Mouse (Mus musculus) heart, postnatal 0 days (tissue): ENCODE data around the gene Urah. TPM values are rescaled to one million over a fixed set of nuclear protein-coding genes. Genes with fewer than 3 reads are reported as not detected.

Source experiments
- ATAC-seq: fragments of 200-750 bp; cut with Nextera tagmentation; 2 replicates; pipeline ENCODE4 v1.8.0; 2017; ENCODE audit warnings: low read depth, moderate number of reproducible peaks, moderate library complexity; ENCODE audit not compliant: insufficient read depth
- DNase-seq: peaks from one replicate; pipeline ENCODE4 v3.0.0-alpha.2; 2016; ENCODE audit warnings: low spot score
- H3K27ac ChIP-seq: fragments of 300-500 bp; sonication (generic); 2 replicates; pipeline ENCODE4 v1.5.1; 2014; ENCODE audit warnings: low read depth, mild to moderate bottlenecking
- H3K27me3 ChIP-seq: fragments of 300-500 bp; sonication (generic); 2 replicates; pipeline ENCODE4 v1.6.1; 2014; ENCODE audit warnings: low read length, mixed read lengths; ENCODE audit not compliant: control insufficient read depth, insufficient read depth
- H3K36me3 ChIP-seq: fragments of 300-500 bp; sonication (generic); replicated peaks from 2 replicates; pipeline ENCODE4 v1.6.1; 2014; ENCODE audit warnings: low read length, mixed read lengths; ENCODE audit not compliant: control insufficient read depth, insufficient read depth
- H3K4me1 ChIP-seq: fragments of 300-500 bp; sonication (generic); 2 replicates; pipeline ENCODE4 v1.6.1; 2014; ENCODE audit warnings: antibody characterized with exemption; ENCODE audit not compliant: control insufficient read depth, insufficient read depth
- H3K4me2 ChIP-seq: fragments of 300-500 bp; sonication (generic); 2 replicates; pipeline ENCODE4 v1.6.1; 2014; ENCODE audit warnings: low read depth, mild to moderate bottlenecking, low read length, moderate library complexity
- H3K4me3 ChIP-seq: fragments of 300-500 bp; sonication (generic); 2 replicates; pipeline ENCODE4 v1.5.1; 2014; ENCODE audit warnings: low read depth, low read length
- H3K9ac ChIP-seq: fragments of 300-500 bp; sonication (generic); replicated peaks from 2 replicates; pipeline ENCODE4 v1.6.1; 2014; ENCODE audit warnings: low read depth, low read length, mixed read lengths
- H3K9me3 ChIP-seq: fragments of 300-500 bp; sonication (generic); replicated peaks from 2 replicates; pipeline ENCODE4 v1.6.1; 2016; ENCODE audit warnings: low read length; ENCODE audit not compliant: control insufficient read depth
- CTCF ChIP-seq: IDR thresholded peaks from 2 replicates; pipeline ENCODE4 v1.5.1; 2016; ENCODE audit warnings: antibody characterized with exemption, control low read depth, low read depth
- EP300 ChIP-seq: IDR thresholded peaks from 2 replicates; pipeline ENCODE4 v1.6.1; 2016; ENCODE audit warnings: antibody characterized with exemption, low read depth
- whole genome bisulfite sequencing: fragments of 180-500 bp; shearing (Covaris S2); extraction: QIAGEN DNeasy Blood & Tissue Kit; methylation state at CpG from one replicate; pipeline ENCODE4 v1.1.7; 2014; 5-methylcytosine and 5-hydroxymethylcytosine counted together
- polyA plus RNA-seq: library from polyadenylated mRNA; unstranded; fragments of >200 nt; fragmentation: Nextera tagmentation; extraction: Ambion mirVana; gene quantifications from 2 replicates; pipeline ENCODE4 v1.2.1, GENCODE M21; 2015
- total RNA-seq: library from RNA; depleted of rRNA; stranded (reverse); fragments of >200 nt; gene quantifications from 2 replicates; pipeline ENCODE4 v1.2.3, GENCODE M21; 2014; ENCODE audit warnings: low replicate concordance; rRNA removed

The Urah gene
- total and polyA plus RNA-seq, 2 experiments from 2014 or later, result 0.29 TPM; not detected in 1

DNA sequence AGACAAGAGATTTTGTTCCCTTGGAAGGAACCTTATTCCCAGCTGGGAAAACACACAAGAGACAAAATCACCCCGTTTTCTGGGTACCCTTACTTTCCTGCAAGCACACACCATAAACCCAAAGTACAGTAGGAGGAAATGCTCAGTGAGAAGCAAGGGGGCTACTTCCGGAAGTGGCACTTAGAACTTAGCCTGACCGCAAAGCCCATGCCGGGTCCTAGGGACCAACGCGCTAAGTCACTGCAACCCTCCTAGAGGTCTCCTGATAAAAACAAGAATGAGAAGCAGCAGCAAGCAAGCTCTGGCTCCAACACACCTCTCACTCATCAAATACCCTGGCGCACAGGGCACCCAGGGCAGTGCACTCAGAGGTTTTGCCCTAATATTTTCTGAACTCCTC lies 44.5 kb downstream of the Urah start:
- ATAC-seq, result no peak
- Histone ChIP-seq H3K4me3 (no peak overlapping the region), H3K36me3 (peaks cover 39% of the 10 kb centered on the region), H3K27ac (no peak overlapping the region), H3K4me2 (no peak overlapping the region), H3K27me3 (no peaks in the 10 kb centered on the region), H3K9ac (peak overlapping the region; percentile 20; the same call in 1 of the 2 replicates), H3K9me3 (no peaks in the 10 kb centered on the region), H3K4me1 (peaks cover 13% of the 10 kb centered on the region)
- TF ChIP-seq EP300, result no peak
- no peak for TF ChIP-seq CTCF
- no peak for DNase-seq
- 67% methylated on average over 7 of the region's 7 CpGs for WGBS

DNA sequence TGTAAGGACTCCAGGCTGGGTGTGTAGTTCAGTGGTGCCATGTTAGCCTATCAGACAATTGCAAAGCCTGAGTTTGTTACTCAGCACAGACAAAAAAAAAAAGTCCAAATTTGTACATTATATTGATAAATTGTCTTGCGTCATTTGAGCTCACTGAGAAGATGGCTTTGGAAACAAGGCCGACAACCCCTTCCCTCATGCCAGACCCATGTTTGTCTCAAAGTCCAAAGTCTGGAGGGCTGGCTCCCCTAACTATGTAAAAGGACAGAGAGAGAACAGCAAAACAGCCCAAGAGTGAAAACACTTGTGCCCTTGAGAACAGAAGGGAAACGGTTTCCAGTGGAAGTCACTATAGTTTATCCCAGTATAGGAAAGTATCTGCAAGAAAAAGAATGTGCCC lies 45.6 kb downstream of the Urah start:
- H3K27ac ChIP-seq, result peak overlapping the region; percentile 0; the same call in 1 of the 2 replicates
- H3K4me3 ChIP-seq, result peak overlapping the region; percentile 96; the same call in 1 of the 2 replicates

DNA sequence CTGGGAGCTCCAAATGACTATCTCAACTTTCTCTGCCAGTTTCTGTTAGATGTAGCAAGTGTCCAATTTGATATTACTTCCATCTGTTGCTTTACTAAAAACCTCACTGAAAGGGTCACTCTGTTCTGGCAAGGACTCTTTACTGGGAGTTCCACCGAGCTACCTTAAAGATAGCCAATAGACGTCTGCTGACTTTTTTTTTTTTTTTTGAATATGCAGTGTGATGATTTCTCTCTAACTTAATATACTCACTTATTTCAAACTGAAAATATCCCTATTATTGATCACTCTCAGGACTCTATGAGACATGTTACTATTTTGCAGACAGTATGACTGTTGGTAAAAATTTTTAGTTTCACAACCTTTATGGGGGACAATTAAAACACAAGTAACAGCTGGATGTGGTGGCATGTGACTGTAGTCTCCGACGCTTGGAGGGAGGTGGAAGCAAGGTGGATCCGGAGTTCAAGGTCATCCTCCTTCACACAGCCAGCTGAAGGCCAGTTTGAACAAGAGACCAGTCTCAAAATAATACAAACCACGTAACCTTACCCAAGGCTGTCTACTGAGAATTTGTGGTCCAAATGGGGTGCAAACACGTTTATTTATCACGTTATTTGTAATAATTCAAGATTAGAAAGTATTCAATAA lies 46.2 kb downstream of the Urah start:
- 6% methylated on average over 8 of the region's 8 CpGs for WGBS
- Histone ChIP-seq H3K4me1 (peaks cover 13% of the 10 kb centered on the region), H3K9me3 (no peaks in the 10 kb centered on the region), H3K27me3 (no peaks in the 10 kb centered on the region), H3K27ac (peak overlapping the region; percentile 86), H3K9ac (peak overlapping the region; percentile 75), H3K36me3 (peaks cover 33% of the 10 kb centered on the region), H3K4me3 (peak overlapping the region; percentile 96), H3K4me2 (peak overlapping the region; percentile 89)
- DNase-seq, result peak; percentile 48
- TF ChIP-seq CTCF (no peak), EP300 (no peak)
- ATAC-seq, result 0 out of 2 replicates have a peak, but pooled peaks have one; percentile 22

More for the DNA sequence above, 45.6 kb downstream of the Urah start:
- Histone ChIP-seq H3K4me2 (peak overlapping the region; percentile 89), H3K36me3 (peaks cover 34% of the 10 kb centered on the region), H3K27me3 (no peaks in the 10 kb centered on the region), H3K9ac (0 out of 2 replicates have a peak overlapping the region, but pooled peaks have one; percentile 28), H3K4me1 (peaks cover 13% of the 10 kb centered on the region), H3K9me3 (no peaks in the 10 kb centered on the region)
- TF ChIP-seq CTCF, result no peak
- TF ChIP-seq EP300, result no peak
- DNase-seq (no peak), ATAC-seq (no peak)
- 67% methylated on average over 3 of the region's 3 CpGs for WGBS

DNA sequence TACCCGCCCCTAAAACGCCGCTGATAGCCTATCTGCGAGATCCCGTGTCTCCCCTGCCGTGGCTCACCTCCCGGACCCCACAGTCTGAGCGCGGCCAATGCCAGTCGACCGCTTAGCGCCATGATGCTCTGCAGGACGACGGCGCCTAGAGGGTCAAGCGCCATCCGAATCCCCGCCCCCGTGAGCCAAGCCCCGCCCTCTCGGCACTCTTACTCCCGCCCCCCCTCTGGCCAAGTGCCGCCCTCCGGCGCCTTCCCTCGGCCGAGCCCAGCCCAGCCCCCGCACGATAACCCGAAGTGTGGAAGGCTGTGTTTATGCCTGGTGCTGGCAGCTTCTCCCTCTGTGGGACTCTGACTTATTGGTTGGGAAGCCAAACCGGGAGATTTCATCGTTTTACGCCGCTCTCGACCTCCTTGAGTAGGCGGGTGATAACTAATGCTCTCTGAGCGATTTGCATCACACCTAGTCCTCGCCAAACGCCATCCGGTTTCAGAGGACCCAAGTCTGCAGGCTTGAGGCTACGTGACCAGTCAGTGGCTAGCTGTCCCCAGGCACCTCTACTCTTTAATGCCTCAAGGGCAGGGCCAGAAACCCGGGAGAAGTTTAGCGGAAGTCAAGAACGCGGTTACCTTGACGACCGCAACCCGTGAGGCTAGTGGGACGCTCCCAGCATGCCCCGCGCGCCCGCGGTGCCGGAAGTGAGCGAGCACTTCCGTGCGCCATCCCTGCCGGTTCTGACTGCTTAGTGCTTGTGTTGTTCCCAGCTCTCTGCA lies 47.1 kb downstream of the Urah start, which contains the start of the genes Psmd13 and Sirt3:
Gene Psmd13, plus strand, starts transcription at position 273 of the 773 bp plus-strand sequence.
Gene Sirt3, minus strand, starts transcription at position 614 of the 773 bp plus-strand sequence.
- DNase-seq (peak; percentile 93), ATAC-seq (peak; percentile 96)
- Histone ChIP-seq H3K9me3 (no peaks in the 10 kb centered on the region), H3K4me2 (peak within 1 kb of the TSS; percentile 89), H3K27ac (peak within 1 kb of the TSS; percentile 86), H3K4me3 (peak within 1 kb of the TSS; percentile 96), H3K4me1 (peaks cover 13% of the 10 kb centered on the region), H3K9ac (peak within 1 kb of the TSS; percentile 75), H3K27me3 (no peaks in the 10 kb centered on the region), H3K36me3 (peaks cover 33% of the 10 kb centered on the region)
- under 1% methylated on average over 59 of the region's 59 CpGs for WGBS
- TF ChIP-seq EP300 (peak; percentile 43; the same call in 1 of the 2 replicates), CTCF (no peak; the same call in 1 of the 2 replicates)

DNA sequence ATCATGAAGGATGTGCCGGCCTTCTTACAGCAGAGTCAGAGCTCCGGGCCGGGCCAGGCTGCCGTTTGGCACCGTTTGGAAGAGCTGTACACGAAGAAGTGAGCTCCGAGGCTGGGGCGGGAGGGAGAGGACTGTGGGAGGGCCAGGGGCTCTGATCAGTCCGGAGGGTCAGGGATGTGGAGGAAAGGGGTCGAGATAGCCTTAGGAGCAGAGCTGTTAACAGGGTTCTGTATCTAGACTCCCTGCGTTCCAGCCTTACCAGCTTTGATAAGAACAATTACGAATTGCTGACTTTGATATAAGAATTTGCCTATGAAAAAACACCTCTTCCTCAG lies 47.6 kb downstream of the Urah start:
- ATAC-seq, result peak; percentile 19

More for the DNA sequence above, 47.6 kb downstream of the Urah start:
- Histone ChIP-seq H3K4me1 (peaks cover 13% of the 10 kb centered on the region), H3K4me3 (peak overlapping the region; percentile 96), H3K9me3 (no peaks in the 10 kb centered on the region), H3K36me3 (peaks cover 33% of the 10 kb centered on the region), H3K4me2 (peak overlapping the region; percentile 89), H3K27ac (peak overlapping the region; percentile 86), H3K9ac (peak overlapping the region; percentile 75), H3K27me3 (no peaks in the 10 kb centered on the region)
- TF ChIP-seq EP300, result no peak
- no peak for TF ChIP-seq CTCF
- peak; percentile 13 for DNase-seq
- WGBS, result under 1% methylated on average over 12 of the region's 12 CpGs

Other genes with a start within 250 kb of the Urah start
- gene Olfr46, start 233.7 kb upstream of the Urah start, total RNA-seq, result not detected in 2 replicates
- gene Olfr46, start 233.7 kb upstream of the Urah start, polyA plus RNA-seq, result not detected in 2 replicates
- not detected in 2 replicates for gene Olfr61, start 206.0 kb upstream of the Urah start, total RNA-seq
- not detected in 2 replicates for gene Olfr61, start 206.0 kb upstream of the Urah start, polyA plus RNA-seq
- gene Olfr53, start 188.6 kb upstream of the Urah start, total RNA-seq, result not detected in 2 replicates
- gene Olfr53, start 188.6 kb upstream of the Urah start, polyA plus RNA-seq, result not detected in 2 replicates
- not detected in 2 replicates for gene Olfr539, start 175.1 kb upstream of the Urah start, total RNA-seq
- gene Olfr539, start 175.1 kb upstream of the Urah start, polyA plus RNA-seq, result not detected in 2 replicates
- gene Olfr45, start 153.1 kb upstream of the Urah start, total RNA-seq, result not detected in 2 replicates
- not detected in 2 replicates for gene Olfr45, start 153.1 kb upstream of the Urah start, polyA plus RNA-seq
- gene Olfr541, start 137.8 kb upstream of the Urah start, total RNA-seq, result not detected in 2 replicates
- gene Olfr541, start 137.8 kb upstream of the Urah start, polyA plus RNA-seq, result not detected in 2 replicates
- 0.11 TPM in 1 of 2 replicates, not detected in the other for gene Cyp2e1, start 71.3 kb upstream of the Urah start, total RNA-seq
- gene Cyp2e1, start 71.3 kb upstream of the Urah start, polyA plus RNA-seq, result not detected in 2 replicates
- gene Syce1, start 47.2 kb upstream of the Urah start, total RNA-seq, result not detected in 2 replicates
- 0.10 and 0.18 TPM in 2 replicates for gene Syce1, start 47.2 kb upstream of the Urah start, polyA plus RNA-seq
- 0.11 and 0.97 TPM in 2 replicates for gene Zfp941, start 12.8 kb upstream of the Urah start, total RNA-seq
- 0.29 and 0.45 TPM in 2 replicates for gene Zfp941, start 12.8 kb upstream of the Urah start, polyA plus RNA-seq
- gene Scgb1c1, start 10.5 kb downstream of the Urah start, total RNA-seq, result 0.80 TPM in 1 of 2 replicates, not detected in the other
- 8.7 and 11.0 TPM in 2 replicates for gene Scgb1c1, start 10.5 kb downstream of the Urah start, polyA plus RNA-seq
- gene Odf3, start 12.8 kb downstream of the Urah start, total RNA-seq, result not detected in 2 replicates
- gene Odf3, start 12.8 kb downstream of the Urah start, polyA plus RNA-seq, result not detected in 2 replicates
- not detected in 2 replicates for gene Gm45785, start 21.3 kb downstream of the Urah start, total RNA-seq
- not detected in 2 replicates for gene Gm45785, start 21.3 kb downstream of the Urah start, polyA plus RNA-seq
- gene Ric8a, start 21.9 kb downstream of the Urah start, total RNA-seq, result 37.2 and 73.8 TPM in 2 replicates
- gene Ric8a, start 21.9 kb downstream of the Urah start, polyA plus RNA-seq, result 27.5 and 27.8 TPM in 2 replicates
- 13.9 and 14.8 TPM in 2 replicates for gene Bet1l, start 22.6 kb downstream of the Urah start, total RNA-seq
- gene Bet1l, start 22.6 kb downstream of the Urah start, polyA plus RNA-seq, result 29.6 and 32.0 TPM in 2 replicates
- gene Psmd13, start 47.0 kb downstream of the Urah start, total RNA-seq, result 72.6 and 84.3 TPM in 2 replicates
- gene Psmd13, start 47.0 kb downstream of the Urah start, polyA plus RNA-seq, result 172 and 185 TPM in 2 replicates
- gene Sirt3, start 47.3 kb downstream of the Urah start, total RNA-seq, result 89.4 and 105 TPM in 2 replicates
- gene Sirt3, start 47.3 kb downstream of the Urah start, polyA plus RNA-seq, result 76.1 and 78.0 TPM in 2 replicates
- 425 and 483 TPM in 2 replicates for gene Cox8b, start 65.4 kb downstream of the Urah start, total RNA-seq
- gene Cox8b, start 65.4 kb downstream of the Urah start, polyA plus RNA-seq, result 1,841 and 1,871 TPM in 2 replicates
- gene Nlrp6, start 85.9 kb downstream of the Urah start, total RNA-seq, result not detected in 2 replicates
- 0.08 TPM in 1 of 2 replicates, not detected in the other for gene Nlrp6, start 85.9 kb downstream of the Urah start, polyA plus RNA-seq
- gene Pgghg, start 106.4 kb downstream of the Urah start, total RNA-seq, result 13.8 and 16.3 TPM in 2 replicates
- gene Pgghg, start 106.4 kb downstream of the Urah start, polyA plus RNA-seq, result 5.8 and 5.9 TPM in 2 replicates
- 3.4 TPM in 1 of 2 replicates, not detected in the other for gene Ifitm5, start 115.3 kb downstream of the Urah start, total RNA-seq
- gene Ifitm5, start 115.3 kb downstream of the Urah start, polyA plus RNA-seq, result 0.56 and 0.87 TPM in 2 replicates
- not detected in 2 replicates for gene Gm45717, start 120.9 kb downstream of the Urah start, total RNA-seq
- gene Gm45717, start 120.9 kb downstream of the Urah start, polyA plus RNA-seq, result 0.36 TPM in 1 of 2 replicates, not detected in the other
- gene Ifitm2, start 121.0 kb downstream of the Urah start, total RNA-seq, result 172 and 232 TPM in 2 replicates
- gene Ifitm2, start 121.0 kb downstream of the Urah start, polyA plus RNA-seq, result 516 and 534 TPM in 2 replicates
- 1.4 and 23.1 TPM in 2 replicates for gene Ifitm1, start 132.2 kb downstream of the Urah start, total RNA-seq
- gene Ifitm1, start 132.2 kb downstream of the Urah start, polyA plus RNA-seq, result 4.1 and 6.6 TPM in 2 replicates
- gene Ifitm3, start 175.8 kb downstream of the Urah start, total RNA-seq, result 148 and 324 TPM in 2 replicates
- 202 and 230 TPM in 2 replicates for gene Ifitm3, start 175.8 kb downstream of the Urah start, polyA plus RNA-seq
- not detected in 2 replicates for gene Ifitm6, start 182.9 kb downstream of the Urah start, total RNA-seq
- 0.30 and 0.74 TPM in 2 replicates for gene Ifitm6, start 182.9 kb downstream of the Urah start, polyA plus RNA-seq
- gene Gm17387, start 194.1 kb downstream of the Urah start, total RNA-seq, result not detected in 2 replicates
- gene Gm17387, start 194.1 kb downstream of the Urah start, polyA plus RNA-seq, result not detected in 2 replicates
- gene B4galnt4, start 226.1 kb downstream of the Urah start, total RNA-seq, result 0.43 TPM in 1 of 2 replicates, not detected in the other
- gene B4galnt4, start 226.1 kb downstream of the Urah start, polyA plus RNA-seq, result 0.10 TPM in 1 of 2 replicates, not detected in the other
- gene Pkp3, start 243.2 kb downstream of the Urah start, total RNA-seq, result 3.8 TPM in 1 of 2 replicates, not detected in the other
- 0.19 and 0.20 TPM in 2 replicates for gene Pkp3, start 243.2 kb downstream of the Urah start, polyA plus RNA-seq